8 mouse cellular contexts compared by ENCODE assay signal in the genomic region with DNA sequence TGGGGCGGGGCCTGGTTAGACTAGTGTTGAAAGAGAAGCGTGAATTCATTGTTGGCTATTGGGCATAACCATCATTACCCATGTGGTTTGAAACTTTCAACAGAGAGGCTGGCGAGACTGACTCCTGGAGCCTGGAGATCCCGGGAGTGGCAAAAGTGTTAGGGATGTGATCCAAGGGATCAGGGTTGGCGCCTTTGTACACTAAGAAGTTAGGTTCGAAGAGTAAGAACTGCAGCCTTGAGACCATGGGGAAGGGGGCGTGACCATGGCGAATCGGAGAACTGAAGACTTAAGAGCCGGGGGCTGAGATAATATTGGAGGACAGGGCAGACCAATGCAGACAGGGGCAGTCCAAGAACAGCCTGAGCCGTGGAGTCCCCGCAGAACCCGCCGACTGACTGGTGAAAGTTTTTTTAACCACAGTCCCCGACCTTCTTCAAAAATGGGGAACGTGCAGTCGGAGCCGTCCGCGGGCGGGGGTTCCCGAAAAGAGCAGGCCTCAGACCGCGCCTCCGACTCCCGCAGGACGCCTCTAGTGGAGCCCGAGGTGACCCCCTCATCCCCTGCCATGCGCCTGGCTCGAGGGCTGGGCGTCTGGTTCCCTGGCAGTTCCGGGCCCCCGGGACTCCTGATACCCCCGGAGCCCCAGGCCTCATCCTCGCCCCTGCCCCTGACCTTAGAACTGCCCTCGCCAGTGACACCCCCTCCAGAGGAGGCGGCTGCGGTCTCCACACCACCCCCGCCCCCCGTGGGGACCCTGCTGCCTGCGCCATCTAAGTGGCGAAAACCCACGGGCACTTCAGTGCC. TPM values are rescaled to one million over a fixed set of nuclear protein-coding genes. Genes with fewer than 3 reads are reported as not detected.
DNase-seq lines count a peak whose midpoint lies in the region; ATAC-seq and TF ChIP-seq lines count a peak whose summit lies in the region.

No protein-coding gene starts in this region.

- no peak for TF ChIP-seq CTCF in liver, adult 2 months (IDR thresholded peaks at IDR 0.05; ENCODE audit: low read depth, low read length)
- TF ChIP-seq CTCF in bone marrow macrophage, adult 2 months (IDR thresholded peaks at IDR 0.05; ENCODE audit: low read depth, low read length): no peak

- TF ChIP-seq POLR2A in liver, adult 2 months (IDR thresholded peaks at IDR 0.05; ENCODE audit: extremely low read depth, insufficient read depth, low read length): no peak
- TF ChIP-seq POLR2A in bone marrow macrophage, adult 2 months (IDR thresholded peaks at IDR 0.05; ENCODE audit: borderline replicate concordance, low read depth, low read length): no peak

- H3K9me3 ChIP-seq in heart, embryonic 11.5 days (replicated peaks; ENCODE audit: control insufficient read depth, low read length): no peaks in the 10 kb centered on the region
- H3K9me3 ChIP-seq in limb, embryonic 11.5 days (ENCODE audit: control insufficient read depth, low read length): no peaks in the 10 kb centered on the region; the same call in 1 of the 2 replicates
- H3K9me3 ChIP-seq in midbrain, embryonic 15.5 days: no peaks in the 10 kb centered on the region

- no peak overlapping the region for H3K27ac ChIP-seq in liver, adult 2 months (replicated peaks; ENCODE audit: insufficient read depth, low read depth, low read length)
- 0 out of 2 replicates have a peak overlapping the region, but pooled peaks have one; percentile 7 for H3K27ac ChIP-seq in bone marrow macrophage, adult 2 months (ENCODE audit: insufficient read depth, low read depth, low read length)
- H3K27ac ChIP-seq in heart, embryonic 11.5 days (ENCODE audit: low read depth, low read length): no peak overlapping the region
- no peak overlapping the region for H3K27ac ChIP-seq in limb, embryonic 11.5 days (replicated peaks; ENCODE audit: low read depth, low read length)
- no peak overlapping the region for H3K27ac ChIP-seq in midbrain, embryonic 15.5 days

- 3% methylated on average over 43 of the region's 43 CpGs for WGBS in liver, adult 2 months
- 2% methylated on average over 43 of the region's 43 CpGs for WGBS in heart, embryonic 11.5 days (ENCODE audit: insufficient replicate concordance)
- WGBS in limb, embryonic 11.5 days: 3% methylated on average over 42 of the region's 43 CpGs
- 1% methylated on average over 43 of the region's 43 CpGs for WGBS in midbrain, embryonic 15.5 days

- no peak for DNase-seq in liver, adult 2 months (ENCODE audit: extremely low read depth, low read depth, low spot score)
- no peak for DNase-seq in liver
- peak; percentile 44 for DNase-seq in limb, embryonic 11.5 days (ENCODE audit: low spot score)
- DNase-seq in layer of hippocampus, adult 9-11 months: no peak

- 0 out of 2 replicates have a peak, but pooled peaks cover 2% of the 10 kb centered on the region for H3K27me3 ChIP-seq in liver, adult 2 months (ENCODE audit: control insufficient read depth, insufficient read depth, low read length)
- H3K27me3 ChIP-seq in heart, embryonic 11.5 days (ENCODE audit: control insufficient read depth, insufficient read depth, low read length): peaks cover 59% of the 10 kb centered on the region
- peaks cover 41% of the 10 kb centered on the region for H3K27me3 ChIP-seq in limb, embryonic 11.5 days (ENCODE audit: control insufficient read depth, insufficient read depth, low read length)
- H3K27me3 ChIP-seq in midbrain, embryonic 15.5 days (replicated peaks): peaks cover 49% of the 10 kb centered on the region

- peaks cover 6% of the 10 kb centered on the region for H3K4me1 ChIP-seq in liver, adult 2 months (ENCODE audit: control insufficient read depth, insufficient read depth, low read length)
- peaks cover 3% of the 10 kb centered on the region; the same call in 1 of the 2 replicates for H3K4me1 ChIP-seq in bone marrow macrophage, adult 2 months (ENCODE audit: control insufficient read depth, insufficient read depth, low read length)
- peaks cover 17% of the 10 kb centered on the region for H3K4me1 ChIP-seq in heart, embryonic 11.5 days (ENCODE audit: control insufficient read depth, insufficient read depth, low read length)
- H3K4me1 ChIP-seq in limb, embryonic 11.5 days (ENCODE audit: control insufficient read depth, insufficient read depth, low read length): peaks cover 12% of the 10 kb centered on the region
- peaks cover 39% of the 10 kb centered on the region for H3K4me1 ChIP-seq in midbrain, embryonic 15.5 days

- ATAC-seq in heart, embryonic 11.5 days (replicated peaks; ENCODE audit: insufficient number of reproducible peaks, low FRiP score, low TSS enrichment): no peak
- no peak for ATAC-seq in limb, embryonic 11.5 days (ENCODE audit: insufficient number of reproducible peaks, low FRiP score, low TSS enrichment, low read depth)
- ATAC-seq in midbrain, embryonic 15.5 days (replicated peaks): no peak
- ATAC-seq in megakaryocyte-erythroid progenitor cell, adult 5-6 weeks (replicated peaks; ENCODE audit: low FRiP score, low TSS enrichment, poor library complexity, severe bottlenecking): no peak

- H3K4me3 ChIP-seq in liver, adult 2 months (ENCODE audit: insufficient read depth, low read depth, low read length): 0 out of 2 replicates have a peak overlapping the region, but pooled peaks have one; percentile 34
- peak overlapping the region; percentile 72 for H3K4me3 ChIP-seq in bone marrow macrophage, adult 2 months (ENCODE audit: insufficient read depth, low read length)
- H3K4me3 ChIP-seq in heart, embryonic 11.5 days (ENCODE audit: low read depth, low read length): peak overlapping the region; percentile 71
- peak overlapping the region; percentile 61 for H3K4me3 ChIP-seq in limb, embryonic 11.5 days (ENCODE audit: low read depth, low read length)
- H3K4me3 ChIP-seq in midbrain, embryonic 15.5 days: peak overlapping the region; percentile 60

- H3K36me3 ChIP-seq in liver, adult 2 months (ENCODE audit: control insufficient read depth, insufficient read depth, low read length): peaks cover 11% of the 10 kb centered on the region
- H3K36me3 ChIP-seq in heart, embryonic 11.5 days (ENCODE audit: control insufficient read depth, insufficient read depth, low read length): peaks cover 20% of the 10 kb centered on the region
- peaks cover 14% of the 10 kb centered on the region for H3K36me3 ChIP-seq in limb, embryonic 11.5 days (ENCODE audit: control insufficient read depth, insufficient read depth, low read length)
- H3K36me3 ChIP-seq in midbrain, embryonic 15.5 days (replicated peaks): peaks cover 20% of the 10 kb centered on the region

- no peaks in the 10 kb centered on the region for H3K79me2 ChIP-seq in liver, adult 2 months (ENCODE audit: control insufficient read depth, insufficient read depth, low read length)

- H3K4me2 ChIP-seq in heart, embryonic 11.5 days: peak overlapping the region; percentile 81
- peak overlapping the region; percentile 50 for H3K4me2 ChIP-seq in limb, embryonic 11.5 days (ENCODE audit: low read depth, severe bottlenecking)
- peak overlapping the region; percentile 66 for H3K4me2 ChIP-seq in midbrain, embryonic 15.5 days

- H3K9ac ChIP-seq in liver, adult 2 months (ENCODE audit: low read depth, low read length): no peak overlapping the region; the same call in 1 of the 2 replicates
- peak overlapping the region; percentile 54 for H3K9ac ChIP-seq in heart, embryonic 11.5 days (ENCODE audit: low read depth, low read length)
- peak overlapping the region; percentile 30; the same call in 1 of the 2 replicates for H3K9ac ChIP-seq in limb, embryonic 11.5 days (ENCODE audit: low read length)
- no peak overlapping the region for H3K9ac ChIP-seq in midbrain, embryonic 15.5 days

RNA-seq across cellular contexts. Expression of a gene that starts 0.7 kb away (rescaled TPM):
- 0.18 and 0.20 TPM in 2 replicates for total RNA-seq in liver, adult 2 months (2014; rRNA removed)
- polyA plus RNA-seq in liver, adult 2 months (2012; rRNA removed): 0.35 and 0.40 TPM in 2 replicates
- 11.1 and 12.7 TPM in 2 replicates for polyA plus RNA-seq in bone marrow macrophage, adult 2 months (2012; ENCODE audit: insufficient read depth, insufficient read length, missing spikeins)
- polyA plus RNA-seq in heart, embryonic 11.5 days (2014; fragmentation: Nextera tagmentation; extraction: Ambion mirVana): 2.5 and 3.5 TPM in 2 replicates
- 4.7 and 5.1 TPM in 2 replicates for polyA plus RNA-seq in limb, embryonic 11.5 days (2014; fragmentation: Nextera tagmentation; extraction: Ambion mirVana)
- polyA plus RNA-seq in midbrain, embryonic 15.5 days (2015; fragmentation: Nextera tagmentation; extraction: Ambion mirVana): 11.3 and 11.5 TPM in 2 replicates
- total RNA-seq in megakaryocyte-erythroid progenitor cell, adult 5-6 weeks (2014; fragmentation: Nextera tagmentation): 0.42 and 2.2 TPM in 2 replicates
- total RNA-seq in megakaryocyte-erythroid progenitor cell, adult 5-6 weeks (2017): 0.99 and 1.8 TPM in 2 replicates

RNA-seq across cellular contexts. Expression of a gene that starts 0.9 kb away (rescaled TPM):
- 0.07 TPM in 1 of 2 replicates, not detected in the other for total RNA-seq in liver, adult 2 months (2014; rRNA removed)
- 0.18 TPM in 1 of 2 replicates, not detected in the other for polyA plus RNA-seq in liver, adult 2 months (2012; rRNA removed)
- 1.4 and 2.3 TPM in 2 replicates for polyA plus RNA-seq in bone marrow macrophage, adult 2 months (2012; ENCODE audit: insufficient read depth, insufficient read length, missing spikeins)
- 0.42 and 1.1 TPM in 2 replicates for polyA plus RNA-seq in heart, embryonic 11.5 days (2014; fragmentation: Nextera tagmentation; extraction: Ambion mirVana)
- 0.23 and 0.81 TPM in 2 replicates for polyA plus RNA-seq in limb, embryonic 11.5 days (2014; fragmentation: Nextera tagmentation; extraction: Ambion mirVana)
- polyA plus RNA-seq in midbrain, embryonic 15.5 days (2015; fragmentation: Nextera tagmentation; extraction: Ambion mirVana): 0.37 and 1.1 TPM in 2 replicates
- not detected in 2 replicates for total RNA-seq in megakaryocyte-erythroid progenitor cell, adult 5-6 weeks (2014; fragmentation: Nextera tagmentation)
- 0.30 TPM in 1 of 2 replicates, not detected in the other for total RNA-seq in megakaryocyte-erythroid progenitor cell, adult 5-6 weeks (2017)

RNA-seq across cellular contexts. Expression of a gene that starts 9.5 kb away (rescaled TPM):
- total RNA-seq in liver, adult 2 months (2014; rRNA removed): 195 and 217 TPM in 2 replicates
- polyA plus RNA-seq in liver, adult 2 months (2012; rRNA removed): 119 and 132 TPM in 2 replicates
- 207 and 217 TPM in 2 replicates for polyA plus RNA-seq in bone marrow macrophage, adult 2 months (2012; ENCODE audit: insufficient read depth, insufficient read length, missing spikeins)
- 235 and 252 TPM in 2 replicates for polyA plus RNA-seq in heart, embryonic 11.5 days (2014; fragmentation: Nextera tagmentation; extraction: Ambion mirVana)
- polyA plus RNA-seq in limb, embryonic 11.5 days (2014; fragmentation: Nextera tagmentation; extraction: Ambion mirVana): 336 and 340 TPM in 2 replicates
- 282 and 290 TPM in 2 replicates for polyA plus RNA-seq in midbrain, embryonic 15.5 days (2015; fragmentation: Nextera tagmentation; extraction: Ambion mirVana)
- total RNA-seq in megakaryocyte-erythroid progenitor cell, adult 5-6 weeks (2014; fragmentation: Nextera tagmentation): 159 and 187 TPM in 2 replicates
- 154 and 158 TPM in 2 replicates for total RNA-seq in megakaryocyte-erythroid progenitor cell, adult 5-6 weeks (2017)

RNA-seq across cellular contexts. Expression of a gene that starts 14.9 kb away (rescaled TPM):
- 5.1 and 5.4 TPM in 2 replicates for total RNA-seq in liver, adult 2 months (2014; rRNA removed)
- 12.5 and 19.3 TPM in 2 replicates for polyA plus RNA-seq in liver, adult 2 months (2012; rRNA removed)
- 30.1 and 32.3 TPM in 2 replicates for polyA plus RNA-seq in bone marrow macrophage, adult 2 months (2012; ENCODE audit: insufficient read depth, insufficient read length, missing spikeins)
- polyA plus RNA-seq in heart, embryonic 11.5 days (2014; fragmentation: Nextera tagmentation; extraction: Ambion mirVana): 8.3 and 10.7 TPM in 2 replicates
- polyA plus RNA-seq in limb, embryonic 11.5 days (2014; fragmentation: Nextera tagmentation; extraction: Ambion mirVana): 10.1 and 11.9 TPM in 2 replicates
- 21.8 and 27.9 TPM in 2 replicates for polyA plus RNA-seq in midbrain, embryonic 15.5 days (2015; fragmentation: Nextera tagmentation; extraction: Ambion mirVana)
- 15.4 and 21.1 TPM in 2 replicates for total RNA-seq in megakaryocyte-erythroid progenitor cell, adult 5-6 weeks (2014; fragmentation: Nextera tagmentation)
- total RNA-seq in megakaryocyte-erythroid progenitor cell, adult 5-6 weeks (2017): 4.8 and 20.4 TPM in 2 replicates

RNA-seq across cellular contexts. Expression of a gene that starts 36.3 kb away (rescaled TPM):
- under 0.01 and 0.07 TPM in 2 replicates for total RNA-seq in liver, adult 2 months (2014; rRNA removed)
- 0.41 and 0.69 TPM in 2 replicates for polyA plus RNA-seq in liver, adult 2 months (2012; rRNA removed)
- polyA plus RNA-seq in bone marrow macrophage, adult 2 months (2012; ENCODE audit: insufficient read depth, insufficient read length, missing spikeins): 91.6 and 97.2 TPM in 2 replicates
- 0.83 and 1.00 TPM in 2 replicates for polyA plus RNA-seq in heart, embryonic 11.5 days (2014; fragmentation: Nextera tagmentation; extraction: Ambion mirVana)
- polyA plus RNA-seq in limb, embryonic 11.5 days (2014; fragmentation: Nextera tagmentation; extraction: Ambion mirVana): 0.25 and 0.37 TPM in 2 replicates
- polyA plus RNA-seq in midbrain, embryonic 15.5 days (2015; fragmentation: Nextera tagmentation; extraction: Ambion mirVana): 0.90 and 0.95 TPM in 2 replicates
- total RNA-seq in megakaryocyte-erythroid progenitor cell, adult 5-6 weeks (2014; fragmentation: Nextera tagmentation): not detected in 2 replicates
- 0.66 TPM in 1 of 2 replicates, not detected in the other for total RNA-seq in megakaryocyte-erythroid progenitor cell, adult 5-6 weeks (2017)

Comparison
In these comparisons a context has a peak if more than half of its experiments do, and no peak if none do; other contexts are left out.
1. H3K9ac ChIP-seq: peak in heart, embryonic 11.5 days (single experiment) and limb, embryonic 11.5 days (single experiment); none in liver, adult 2 months (single experiment) and midbrain, embryonic 15.5 days (single experiment).
2. Peak in every context shown above with its lines, with median percentiles within 50 percentile points of each other: H3K4me3 ChIP-seq and H3K4me2 ChIP-seq.